Mouse (Mus musculus): Measurements from ENCODE around the gene Jazf1. TPM values are rescaled to one million over a fixed set of nuclear protein-coding genes. Genes with fewer than 3 reads are reported as not detected.

Gene Jazf1
- polyA plus RNA-seq, 1 experiment from 2014 or later, result 3.2 TPM

DNA sequence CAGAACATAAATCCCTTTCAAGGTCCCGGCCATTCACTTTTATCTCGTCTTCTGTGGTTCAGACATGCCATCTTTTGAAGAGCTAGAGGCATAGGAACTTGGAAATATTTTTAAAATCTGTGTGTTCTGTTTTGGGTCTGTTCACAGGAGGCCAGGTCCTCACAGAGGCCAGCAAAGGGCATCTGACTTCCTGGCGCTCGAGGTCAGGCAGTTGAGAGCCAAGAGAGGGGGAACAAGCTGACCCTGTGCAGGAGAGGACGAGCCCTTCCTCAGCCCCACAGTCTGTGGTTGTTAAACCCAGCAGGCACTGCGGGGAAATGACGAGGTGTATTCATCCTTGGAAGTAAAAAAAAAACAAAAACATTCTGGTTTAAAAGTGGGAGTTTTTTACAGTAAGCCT is 303.2 kb downstream of the Jazf1 start:
- peaks cover 21% of the 10 kb centered on the region for H3K36me3 ChIP-seq (ENCODE audit: insufficient read depth, low read length)
- no peak overlapping the region for H3K27ac ChIP-seq
- WGBS, result 47% methylated on average over 7 of the region's 7 CpGs
- no peaks in the 10 kb centered on the region for H3K4me1 ChIP-seq (replicated peaks; ENCODE audit: insufficient read depth, low read length)
- DNase-seq (ENCODE audit: low spot score) (no peak), ATAC-seq (replicated peaks; ENCODE audit: low FRiP score, low read depth) (no peak)
- H3K9ac ChIP-seq (ENCODE audit: low read depth, low read length), result no peak overlapping the region
- no peak overlapping the region for H3K4me2 ChIP-seq (ENCODE audit: low read length)
- no peaks in the 10 kb centered on the region for H3K27me3 ChIP-seq (ENCODE audit: insufficient read depth, low read length)
- no peak for TF ChIP-seq CTCF (IDR thresholded peaks at IDR 0.05; ENCODE audit: low read depth)
- H3K4me3 ChIP-seq (replicated peaks; ENCODE audit: low read depth, low read length), result no peak overlapping the region
- no peaks in the 10 kb centered on the region for H3K9me3 ChIP-seq (replicated peaks; ENCODE audit: low read length)

DNA sequence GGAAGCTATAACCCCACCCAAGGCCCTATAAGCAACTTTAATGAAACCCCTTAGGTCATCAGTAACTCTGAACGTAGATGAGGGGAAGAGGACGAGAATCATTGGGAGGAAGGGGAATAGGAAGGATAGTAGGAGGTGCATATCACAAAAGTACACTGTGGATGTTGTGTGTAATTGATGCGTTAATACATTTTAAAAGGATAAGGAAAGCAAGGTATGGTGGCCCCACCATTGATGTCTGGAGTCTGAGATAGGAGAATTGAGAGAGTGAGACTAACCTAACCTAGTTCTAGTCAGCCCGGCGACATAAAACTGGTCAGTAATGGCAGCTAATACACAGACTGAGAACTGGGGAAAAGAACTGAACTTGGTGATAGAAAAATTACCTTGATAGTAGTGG is 315.6 kb downstream of the Jazf1 start:
- H3K4me1 ChIP-seq (replicated peaks; ENCODE audit: insufficient read depth, low read length), result no peaks in the 10 kb centered on the region
- H3K9me3 ChIP-seq (replicated peaks; ENCODE audit: low read length), result no peaks in the 10 kb centered on the region
- WGBS, result 92% methylated on average over 5 of the region's 5 CpGs
- no peak overlapping the region for H3K4me3 ChIP-seq (replicated peaks; ENCODE audit: low read depth, low read length)
- ATAC-seq (replicated peaks; ENCODE audit: low FRiP score, low read depth) (no peak), DNase-seq (ENCODE audit: low spot score) (no peak)
- no peaks in the 10 kb centered on the region for H3K27me3 ChIP-seq (ENCODE audit: insufficient read depth, low read length)
- no peak for TF ChIP-seq CTCF (IDR thresholded peaks at IDR 0.05; ENCODE audit: low read depth)
- no peak overlapping the region for H3K9ac ChIP-seq (ENCODE audit: low read depth, low read length)
- H3K4me2 ChIP-seq (ENCODE audit: low read length), result no peak overlapping the region
- peaks cover 27% of the 10 kb centered on the region for H3K36me3 ChIP-seq (ENCODE audit: insufficient read depth, low read length)
- H3K27ac ChIP-seq, result no peak overlapping the region

DNA sequence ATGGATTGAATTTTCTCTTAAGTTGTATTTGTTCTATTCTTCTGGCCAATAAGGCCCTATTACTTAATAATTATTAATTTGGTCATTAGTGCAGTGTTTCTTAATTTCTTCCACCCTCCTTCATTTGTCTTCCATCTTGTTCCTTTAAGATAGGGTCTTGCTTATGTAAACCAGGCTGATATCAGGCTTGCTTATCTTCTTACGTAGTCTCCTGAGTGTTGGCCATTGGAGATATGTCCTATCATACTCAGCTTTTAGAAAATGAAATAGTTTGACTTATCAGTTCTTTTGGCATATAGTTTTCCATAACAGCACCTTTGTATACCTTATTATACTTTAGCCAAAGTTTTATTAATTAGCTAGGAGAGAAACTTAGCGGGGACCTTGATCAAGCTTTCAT is 333.8 kb downstream of the Jazf1 start:
- 99% methylated on average over 2 of the region's 2 CpGs for WGBS
- H3K27me3 ChIP-seq (ENCODE audit: insufficient read depth, low read length), result no peaks in the 10 kb centered on the region
- no peak overlapping the region for H3K27ac ChIP-seq
- H3K9me3 ChIP-seq (replicated peaks; ENCODE audit: low read length), result no peaks in the 10 kb centered on the region
- peaks cover 23% of the 10 kb centered on the region for H3K36me3 ChIP-seq (ENCODE audit: insufficient read depth, low read length)
- no peaks in the 10 kb centered on the region for H3K4me1 ChIP-seq (replicated peaks; ENCODE audit: insufficient read depth, low read length)
- H3K4me3 ChIP-seq (replicated peaks; ENCODE audit: low read depth, low read length), result no peak overlapping the region
- no peak overlapping the region for H3K4me2 ChIP-seq (ENCODE audit: low read length)
- TF ChIP-seq CTCF (IDR thresholded peaks at IDR 0.05; ENCODE audit: low read depth), result no peak
- DNase-seq (ENCODE audit: low spot score), result no peak
- no peak for ATAC-seq (replicated peaks; ENCODE audit: low FRiP score, low read depth)
- H3K9ac ChIP-seq (ENCODE audit: low read depth, low read length), result no peak overlapping the region

DNA sequence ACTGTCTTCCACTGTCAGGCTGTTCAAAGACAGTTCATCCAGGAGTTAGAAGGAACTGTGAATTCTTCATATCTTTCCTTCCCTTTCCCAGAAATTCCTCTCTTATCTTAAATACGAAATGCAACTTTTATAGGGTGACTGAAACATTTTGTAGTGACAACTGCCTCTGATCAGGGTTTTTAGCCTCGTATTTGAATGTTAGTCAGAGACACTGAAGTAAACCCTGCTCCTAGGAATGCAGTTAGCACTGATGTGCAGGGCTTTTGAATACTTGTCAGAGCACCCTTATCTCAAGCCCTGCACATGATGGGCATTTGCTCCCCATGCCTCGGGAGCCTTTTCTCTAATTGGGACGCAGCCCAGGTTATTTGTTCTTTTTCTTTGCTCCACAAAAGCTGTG is 338.1 kb downstream of the Jazf1 start:
- no peaks in the 10 kb centered on the region for H3K27me3 ChIP-seq (ENCODE audit: insufficient read depth, low read length)
- H3K27ac ChIP-seq, result no peak overlapping the region
- no peak for TF ChIP-seq CTCF (IDR thresholded peaks at IDR 0.05; ENCODE audit: low read depth)
- H3K4me1 ChIP-seq (replicated peaks; ENCODE audit: insufficient read depth, low read length), result no peaks in the 10 kb centered on the region
- DNase-seq (ENCODE audit: low spot score) (no peak), ATAC-seq (replicated peaks; ENCODE audit: low FRiP score, low read depth) (no peak)
- no peak overlapping the region for H3K4me3 ChIP-seq (replicated peaks; ENCODE audit: low read depth, low read length)
- H3K9me3 ChIP-seq (replicated peaks; ENCODE audit: low read length), result no peaks in the 10 kb centered on the region
- 70% methylated on average over 4 of the region's 4 CpGs for WGBS
- H3K9ac ChIP-seq (ENCODE audit: low read depth, low read length), result no peak overlapping the region
- H3K4me2 ChIP-seq (ENCODE audit: low read length), result no peak overlapping the region
- H3K36me3 ChIP-seq (ENCODE audit: insufficient read depth, low read length), result peaks cover 16% of the 10 kb centered on the region; the same call in 1 of the 2 replicates

DNA sequence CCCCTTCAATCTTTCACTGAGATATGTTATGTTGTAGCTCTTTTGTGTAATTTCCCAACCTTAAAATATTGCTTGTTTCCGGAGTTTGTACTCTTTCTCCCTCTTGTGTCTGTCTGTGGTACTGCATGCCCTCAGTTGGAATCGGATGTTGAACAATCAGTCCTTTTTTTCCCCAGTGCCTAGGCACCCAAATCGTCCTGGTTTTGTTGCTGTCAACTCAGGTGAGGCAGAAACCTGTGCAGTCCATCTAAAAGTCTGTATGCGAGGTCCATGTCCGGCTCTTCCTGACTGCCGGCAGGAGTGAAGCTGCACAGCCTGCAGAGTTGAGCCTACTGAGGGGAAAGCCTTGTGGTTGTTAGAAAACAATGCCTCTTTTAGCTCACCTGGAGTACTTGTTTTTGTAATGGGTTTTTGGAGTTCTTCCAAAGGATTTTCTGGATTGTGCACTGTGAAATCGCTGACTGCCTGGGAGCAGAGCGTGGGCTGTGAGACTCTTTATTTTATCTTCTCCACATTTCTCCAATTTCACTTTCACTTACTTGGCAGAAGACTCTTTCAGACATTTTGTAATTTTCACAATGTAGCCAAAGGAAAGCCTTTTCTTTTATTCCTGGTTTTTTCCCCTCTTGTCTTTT is 343.5 kb downstream of the Jazf1 start:
- H3K4me2 ChIP-seq (ENCODE audit: low read length), result no peak overlapping the region
- no peaks in the 10 kb centered on the region for H3K9me3 ChIP-seq (replicated peaks; ENCODE audit: low read length)
- DNase-seq (ENCODE audit: low spot score), result peak; percentile 80
- H3K27ac ChIP-seq, result no peak overlapping the region
- no peaks in the 10 kb centered on the region for H3K4me1 ChIP-seq (replicated peaks; ENCODE audit: insufficient read depth, low read length)
- no peak for ATAC-seq (replicated peaks; ENCODE audit: low FRiP score, low read depth)
- no peaks in the 10 kb centered on the region for H3K27me3 ChIP-seq (ENCODE audit: insufficient read depth, low read length)
- H3K4me3 ChIP-seq (replicated peaks; ENCODE audit: low read depth, low read length), result no peak overlapping the region
- no peak overlapping the region for H3K9ac ChIP-seq (ENCODE audit: low read depth, low read length)
- peak; percentile 91 for TF ChIP-seq CTCF (IDR thresholded peaks at IDR 0.05; ENCODE audit: low read depth)
- WGBS, result 48% methylated on average over 8 of the region's 8 CpGs
- H3K36me3 ChIP-seq (ENCODE audit: insufficient read depth, low read length), result peaks cover 14% of the 10 kb centered on the region; the same call in 1 of the 2 replicates

Other genes starting within 250 kb of the Jazf1 start
- gene Creb5, start 218.6 kb upstream of the Jazf1 start, polyA plus RNA-seq (2015; fragmentation: Nextera tagmentation; extraction: Ambion mirVana), result 1.6 and 2.1 TPM in 2 replicates

Measured in kidney, postnatal 0 days (tissue).